Mouse (Mus musculus) forebrain, embryonic 10.5 days (tissue): ENCODE measurements at regions not wholly inside any gene's neighbourhood (a gene's known extent, or its start where the extent isn't known, plus 50 kb on each side); places are given as distances from the start of the nearest gene placed in this dataset.

Source experiments
- DNase-seq: peaks from one replicate; pipeline ENCODE4 v3.0.0-alpha.2; 2017; ENCODE audit warnings: low spot score; ENCODE audit errors: extremely low spot score
- H3K27ac ChIP-seq: fragments of 300-500 bp; sonication (generic); 2 replicates; pipeline ENCODE4 v1.5.1; 2016; ENCODE audit warnings: mild to moderate bottlenecking
- H3K27me3 ChIP-seq: fragments of 300-500 bp; sonication (generic); 2 replicates; pipeline ENCODE4 v1.6.1; 2016; ENCODE audit warnings: mild to moderate bottlenecking; ENCODE audit not compliant: poor library complexity, severe bottlenecking
- H3K36me3 ChIP-seq: fragments of 300-500 bp; sonication (generic); replicated peaks from 2 replicates; pipeline ENCODE4 v1.6.1; 2016; ENCODE audit warnings: mild to moderate bottlenecking, moderate library complexity
- H3K4me1 ChIP-seq: fragments of 300-500 bp; sonication (generic); 2 replicates; pipeline ENCODE4 v1.6.1; 2016
- H3K4me3 ChIP-seq: fragments of 300-500 bp; sonication (generic); 2 replicates; pipeline ENCODE4 v1.5.1; 2016; ENCODE audit warnings: mild to moderate bottlenecking, moderate library complexity
- H3K9me3 ChIP-seq: fragments of 300-500 bp; sonication (generic); 2 replicates; pipeline ENCODE4 v1.6.1; 2016; ENCODE audit warnings: mild to moderate bottlenecking, moderate library complexity
- WGBS: fragments of 180-500 bp; shearing (Covaris S2); methylation state at CpG from one replicate; pipeline ENCODE4 v1.1.7; 2016; 5-methylcytosine and 5-hydroxymethylcytosine counted together

DNA sequence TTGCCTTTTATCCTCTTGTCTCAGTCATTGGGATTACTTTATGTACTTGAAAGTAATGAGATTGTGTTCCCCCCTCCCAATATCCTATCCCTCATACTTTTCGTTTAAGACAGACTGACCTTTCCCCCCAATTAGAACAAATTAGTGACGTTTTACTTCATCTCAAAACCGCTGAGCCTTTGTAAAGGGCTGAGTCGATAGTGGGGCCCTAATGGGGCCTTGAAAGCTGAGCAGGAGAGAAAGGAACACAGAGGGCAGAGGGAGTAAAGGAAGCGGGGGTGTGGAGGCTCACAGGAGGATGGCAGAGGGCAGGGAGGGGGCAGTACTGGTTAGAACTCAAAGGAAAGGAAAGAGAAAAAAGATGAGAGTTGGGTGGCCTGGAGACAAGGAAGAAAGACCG, 58.9 kb upstream of the Gm15294 start:
- Histone ChIP-seq H3K36me3 (no peaks in the 10 kb centered on the region), H3K27me3 (peaks cover 89% of the 10 kb centered on the region), H3K4me3 (no peak overlapping the region), H3K9me3 (no peaks in the 10 kb centered on the region), H3K27ac (no peak overlapping the region), H3K4me1 (peaks cover 21% of the 10 kb centered on the region)
- 23% methylated on average over 6 of the region's 6 CpGs for WGBS
- peak; percentile 18 for DNase-seq
